16 mouse cellular contexts compared by ENCODE assay signal in the genomic region with DNA sequence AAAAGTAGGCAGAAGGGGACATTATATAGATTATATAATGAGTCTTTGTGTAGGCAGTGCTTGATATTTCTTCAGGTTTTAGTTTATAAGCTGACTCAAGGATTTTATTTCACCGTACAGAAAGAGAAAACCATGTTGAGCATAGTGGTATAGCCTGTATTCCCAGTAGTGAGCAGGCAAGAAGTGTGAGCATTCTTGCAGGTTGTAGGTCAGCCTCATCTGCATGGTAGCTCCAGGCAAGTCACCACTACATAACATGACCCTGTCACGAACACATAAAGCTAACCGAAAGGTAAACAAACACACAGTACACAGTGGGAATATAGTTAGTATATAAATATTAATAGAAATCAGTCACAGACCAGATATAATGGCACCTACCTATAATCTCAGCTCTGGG. TPM values are rescaled to one million over a fixed set of nuclear protein-coding genes. Genes with fewer than 3 reads are reported as not detected.
DNase-seq lines count a peak whose midpoint lies in the region; ATAC-seq and TF ChIP-seq lines count a peak whose summit lies in the region.
"Had no signal": no experiment of that assay in that cellular context is flagged by ENCODE, and none has a peak within 500 bp of the region (broad histone marks: within the 10 kb centered on the region; RNA-seq: fewer than 3 reads in every experiment).

No protein-coding gene starts in this region.

- no peak for ATAC-seq in forebrain, embryonic 14.5 days
- no peak for ATAC-seq in neural tube, embryonic 15.5 days (ENCODE audit: low FRiP score)
- no peak for ATAC-seq in cerebellum, adult (ENCODE audit: insufficient number of reproducible peaks, low FRiP score, low TSS enrichment)
- no peak for ATAC-seq in intestine, embryonic 15.5 days

- 43% methylated on average over 3 of the region's 3 CpGs for WGBS in forebrain, embryonic 14.5 days
- WGBS in midbrain, embryonic 10.5 days: 68% methylated on average over 3 of the region's 3 CpGs
- WGBS in neural tube, embryonic 15.5 days: 76% methylated on average over 3 of the region's 3 CpGs
- 83% methylated on average over 3 of the region's 3 CpGs for WGBS in intestine, embryonic 15.5 days

- no peak for DNase-seq in layer of hippocampus, adult 2 months (ENCODE audit: low spot score in 2 of 2)
- DNase-seq in layer of hippocampus, adult 9-11 months: no peak
- no peak for DNase-seq in forebrain, embryonic 14.5 days (ENCODE audit: low spot score)
- no peak for DNase-seq in midbrain, embryonic 10.5 days (ENCODE audit: low spot score)
- no peak for DNase-seq in thymus, postnatal 4 days
- DNase-seq: B cell, adult 2 months; kidney, adult 11 months; lung, postnatal 10 days; spleen, adult 18-20 months; thymus, adult 2 months had no signal

- no peaks in the 10 kb centered on the region for H3K36me3 ChIP-seq in forebrain, embryonic 14.5 days (ENCODE audit: control insufficient read depth, insufficient read depth, low read length)
- no peaks in the 10 kb centered on the region for H3K36me3 ChIP-seq in midbrain, embryonic 10.5 days
- H3K36me3 ChIP-seq in neural tube, embryonic 15.5 days: no peaks in the 10 kb centered on the region
- no peaks in the 10 kb centered on the region for H3K36me3 ChIP-seq in intestine, embryonic 15.5 days

- H3K27me3 ChIP-seq in forebrain, embryonic 14.5 days (replicated peaks; ENCODE audit: control insufficient read depth, insufficient read depth, low read length): no peaks in the 10 kb centered on the region
- H3K27me3 ChIP-seq in midbrain, embryonic 10.5 days (ENCODE audit: low read depth, poor library complexity, severe bottlenecking): no peaks in the 10 kb centered on the region
- H3K27me3 ChIP-seq in neural tube, embryonic 15.5 days (replicated peaks): no peaks in the 10 kb centered on the region
- H3K27me3 ChIP-seq in intestine, embryonic 15.5 days (replicated peaks): no peaks in the 10 kb centered on the region
- H3K27me3 ChIP-seq: megakaryocyte, embryonic 14.5 days had no signal

- peak overlapping the region; percentile 81 for H3K27ac ChIP-seq in layer of hippocampus, adult 2 months
- peak overlapping the region; percentile 66; the same call in 1 of the 2 replicates for H3K27ac ChIP-seq in forebrain, embryonic 14.5 days (ENCODE audit: low read depth, low read length)
- H3K27ac ChIP-seq in midbrain, embryonic 10.5 days (replicated peaks): peak overlapping the region; percentile 81
- H3K27ac ChIP-seq in neural tube, embryonic 15.5 days (replicated peaks): 0 out of 2 replicates have a peak overlapping the region, but pooled peaks have one; percentile 34
- no peak overlapping the region for H3K27ac ChIP-seq in intestine, embryonic 15.5 days
- H3K27ac ChIP-seq: kidney, postnatal 0 days had no signal

- no peak overlapping the region for H3K4me3 ChIP-seq in layer of hippocampus, adult 2 months
- no peak overlapping the region for H3K4me3 ChIP-seq in forebrain, embryonic 14.5 days (ENCODE audit: low read depth, low read length)
- H3K4me3 ChIP-seq in midbrain, embryonic 10.5 days: no peak overlapping the region
- no peak overlapping the region for H3K4me3 ChIP-seq in neural tube, embryonic 15.5 days (replicated peaks)
- no peak overlapping the region for H3K4me3 ChIP-seq in intestine, embryonic 15.5 days (replicated peaks)
- H3K4me3 ChIP-seq: megakaryocyte, embryonic 14.5 days had no signal

- H3K9me3 ChIP-seq in forebrain, embryonic 14.5 days (replicated peaks; ENCODE audit: control insufficient read depth, low read length): no peaks in the 10 kb centered on the region
- no peaks in the 10 kb centered on the region for H3K9me3 ChIP-seq in midbrain, embryonic 10.5 days (replicated peaks)
- H3K9me3 ChIP-seq in neural tube, embryonic 15.5 days (replicated peaks): no peaks in the 10 kb centered on the region
- no peaks in the 10 kb centered on the region for H3K9me3 ChIP-seq in intestine, embryonic 15.5 days
- H3K9me3 ChIP-seq: megakaryocyte, embryonic 14.5 days had no signal

- no peak for TF ChIP-seq CTCF in layer of hippocampus, adult 2 months (conservative IDR thresholded peaks at IDR 0.05)

- H3K4me1 ChIP-seq in forebrain, embryonic 14.5 days (ENCODE audit: control insufficient read depth, insufficient read depth, low read length): peaks cover 16% of the 10 kb centered on the region
- peaks cover 34% of the 10 kb centered on the region for H3K4me1 ChIP-seq in midbrain, embryonic 10.5 days
- H3K4me1 ChIP-seq in neural tube, embryonic 15.5 days: peaks cover 17% of the 10 kb centered on the region
- no peaks in the 10 kb centered on the region for H3K4me1 ChIP-seq in intestine, embryonic 15.5 days (replicated peaks)
- H3K4me1 ChIP-seq: megakaryocyte, embryonic 14.5 days had no signal

- no peak overlapping the region for H3K4me2 ChIP-seq in forebrain, embryonic 14.5 days (ENCODE audit: low read length)
- no peak overlapping the region for H3K4me2 ChIP-seq in neural tube, embryonic 15.5 days
- no peak overlapping the region for H3K4me2 ChIP-seq in intestine, embryonic 15.5 days (replicated peaks)
- H3K4me2 ChIP-seq: heart, embryonic 11.5 days had no signal

- 0 out of 2 replicates have a peak overlapping the region, but pooled peaks have one; percentile 5 for H3K9ac ChIP-seq in forebrain, embryonic 14.5 days (ENCODE audit: low read length)
- H3K9ac ChIP-seq in neural tube, embryonic 15.5 days (replicated peaks): no peak overlapping the region
- H3K9ac ChIP-seq in intestine, embryonic 15.5 days: no peak overlapping the region

RNA-seq across cellular contexts. Expression of a gene that starts 47.2 kb away (rescaled TPM):
- total RNA-seq in layer of hippocampus, adult 2 months (2021): 100 to 1,000 TPM; 237 to 264 TPM
- polyA plus RNA-seq in forebrain, embryonic 14.5 days (2014; fragmentation: Nextera tagmentation; extraction: Ambion mirVana): 8.6 and 11.5 TPM in 2 replicates
- polyA plus RNA-seq in midbrain, embryonic 10.5 days (2016; fragmentation: Nextera tagmentation; extraction: Ambion mirVana): 12.5 and 13.7 TPM in 2 replicates
- polyA plus RNA-seq in neural tube, embryonic 15.5 days (2015; fragmentation: Nextera tagmentation; extraction: Ambion mirVana): 19.4 and 20.8 TPM in 2 replicates
- polyA plus RNA-seq in intestine, embryonic 15.5 days (2015; fragmentation: Nextera tagmentation; extraction: Ambion mirVana): 62.1 and 70.2 TPM in 2 replicates
